Mouse (Mus musculus) kidney, adult 2 months (tissue): ENCODE data around the gene Tex33.
A peak's percentile ranks its signal among the peaks of the same experiment; 100 is the strongest.

Experiments used
- CTCF ChIP-seq: fragments of 200-500 bp; conservative IDR thresholded peaks from 2 replicates; pipeline ENCODE4 v1.5.1; 2011; ENCODE audit warnings: low read depth, mild to moderate bottlenecking, control low read depth, low read length, moderate library complexity, mixed read lengths; ENCODE audit not compliant: insufficient read depth, insufficient read length
- POLR2A ChIP-seq: fragments of 200-500 bp; IDR thresholded peaks from one replicate; pipeline ENCODE4 v1.6.1; 2011; ENCODE audit warnings: low read depth, low read length, control low read depth

- TF ChIP-seq CTCF (peak; percentile 83), POLR2A (no peak)
These were observed 26.6 kb upstream of the Tex33 start for GRCm38 (mm10) chr15:78422046-78422956.
